Mouse (Mus musculus): ENCODE measurements around the gene Lcp1. TPM values are rescaled to one million over a fixed set of nuclear protein-coding genes. Genes with fewer than 3 reads are reported as not detected.

The Lcp1 gene
- 12.4 and 12.5 TPM in 2 replicates for polyA plus RNA-seq (2015; fragmentation: Nextera tagmentation; extraction: Ambion mirVana)

DNA sequence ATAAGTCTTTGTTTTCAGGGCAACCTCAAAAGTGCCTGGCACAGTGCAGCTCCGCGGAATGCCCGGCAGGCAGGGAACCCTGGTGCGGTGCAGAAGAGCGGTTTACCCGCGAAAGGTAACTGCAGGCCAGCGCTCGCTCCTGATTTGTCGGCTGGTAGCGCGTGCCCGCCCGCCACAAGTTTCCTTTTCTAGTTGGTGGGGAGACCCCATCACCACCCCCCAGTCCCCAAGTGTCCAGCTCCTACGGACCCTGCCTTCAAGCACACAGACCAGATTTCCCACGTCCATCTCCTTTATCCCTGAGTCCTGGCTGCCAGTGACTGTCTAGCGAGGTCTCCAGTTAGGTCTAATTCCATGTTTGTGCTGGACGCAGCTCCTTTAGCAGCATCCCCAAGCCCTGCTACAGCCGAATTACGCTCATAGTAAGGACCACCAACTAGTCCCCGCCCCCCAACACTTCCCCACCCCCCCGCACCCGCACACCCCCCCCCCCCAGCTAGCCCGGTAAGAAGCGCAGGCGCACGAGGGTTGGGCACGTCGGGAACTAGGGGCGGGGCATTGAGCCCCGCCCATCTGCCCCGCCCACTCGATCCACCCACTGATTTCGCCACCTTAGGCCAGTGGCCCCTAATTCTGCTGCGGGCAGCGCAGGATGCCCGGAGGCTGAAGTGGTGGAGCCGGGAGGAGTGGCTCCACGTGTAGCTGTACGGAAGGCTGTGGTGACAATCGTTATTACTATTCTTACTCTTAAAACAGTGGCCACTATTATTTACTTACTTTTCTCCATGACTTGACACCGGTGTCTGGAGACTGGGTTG lies at the start of gene Lcp1, which contains the start of gene Lrrc63:
TSS of gene Lcp1 (plus strand) at position 601 of the 818 bp plus-strand sequence.
TSS of gene Lrrc63 (minus strand) at position 381 of the 818 bp plus-strand sequence.

DNA sequence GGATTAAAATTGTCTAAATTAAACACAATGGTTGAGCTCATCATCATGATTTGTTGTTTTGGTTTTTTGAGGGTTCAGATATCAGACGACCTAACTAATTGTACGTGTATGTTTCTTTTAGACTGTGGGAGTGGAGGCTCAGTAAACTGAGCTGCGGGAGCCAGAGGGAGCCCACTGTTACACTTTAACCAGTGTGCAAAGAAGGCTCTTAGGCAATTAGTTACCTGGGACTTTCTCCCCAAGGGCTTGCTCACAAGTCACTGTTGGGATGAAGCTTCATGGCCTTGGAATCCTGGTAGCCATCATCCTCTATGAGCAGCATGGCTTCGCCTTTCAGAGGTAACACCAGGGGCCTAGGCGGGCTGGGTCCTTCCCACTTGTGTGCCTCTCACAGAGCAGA lies 111.2 kb downstream of the Lcp1 start, which contains the start of gene Cpb2:
TSS of gene Cpb2 (plus strand) at position 201 of the 400 bp plus-strand sequence.

Small RNA genes within 50 kb of the gene (microRNA-seq; reads per million reads assigned to microRNA genes)
- not detected for gene Gm44482

Other genes with a start within 250 kb of the Lcp1 start
- 15.0 and 18.4 TPM in 2 replicates for gene Lrch1, start 183.2 kb upstream of the Lcp1 start, polyA plus RNA-seq (2015; fragmentation: Nextera tagmentation; extraction: Ambion mirVana)
- 0.40 and 0.50 TPM in 2 replicates for gene Rubcnl, start 115.1 kb upstream of the Lcp1 start, polyA plus RNA-seq (2015; fragmentation: Nextera tagmentation; extraction: Ambion mirVana)
- gene Lrrc63, start 220 bp upstream of the Lcp1 start, polyA plus RNA-seq (2015; fragmentation: Nextera tagmentation; extraction: Ambion mirVana), result not detected in 2 replicates
- not detected in 2 replicates for gene Cpb2, start 111.2 kb downstream of the Lcp1 start, polyA plus RNA-seq (2015; fragmentation: Nextera tagmentation; extraction: Ambion mirVana)
- gene Zc3h13, start 153.3 kb downstream of the Lcp1 start, polyA plus RNA-seq (2015; fragmentation: Nextera tagmentation; extraction: Ambion mirVana), result 41.5 and 43.3 TPM in 2 replicates